Mouse (Mus musculus): ENCODE results near the gene Vps4a. TPM values are rescaled to one million over a fixed set of nuclear protein-coding genes. Genes with fewer than 3 reads are reported as not detected.

Vps4a gene
- polyA plus RNA-seq, 1 experiment from 2014 or later = 48.8 TPM

- Histone ChIP-seq H3K27ac (ENCODE audit: low read depth, low read length) (no peak overlapping the region), H3K4me2 (replicated peaks; ENCODE audit: low read depth) (no peak overlapping the region), H3K9ac (ENCODE audit: low read depth, low read length) (no peak overlapping the region), H3K4me3 (ENCODE audit: low read depth, low read length) (no peak overlapping the region), H3K36me3 (ENCODE audit: control insufficient read depth, insufficient read depth) (peaks cover 78% of the 10 kb centered on the region), H3K4me1 (replicated peaks; ENCODE audit: control insufficient read depth, insufficient read depth, low read length) (no peaks in the 10 kb centered on the region), H3K27me3 (replicated peaks; ENCODE audit: control insufficient read depth, insufficient read depth, low read length) (no peaks in the 10 kb centered on the region), H3K9me3 (ENCODE audit: control insufficient read depth) (no peaks in the 10 kb centered on the region)
- ATAC-seq = no peak
- no peak for TF ChIP-seq CTCF (IDR thresholded peaks at IDR 0.05; ENCODE audit: low read depth)
- 78% methylated on average over 7 of the region's 7 CpGs for WGBS
Measured at GRCm38 (mm10) chr8:107040632-107041031, 9.6 kb downstream of the Vps4a start.

DNA sequence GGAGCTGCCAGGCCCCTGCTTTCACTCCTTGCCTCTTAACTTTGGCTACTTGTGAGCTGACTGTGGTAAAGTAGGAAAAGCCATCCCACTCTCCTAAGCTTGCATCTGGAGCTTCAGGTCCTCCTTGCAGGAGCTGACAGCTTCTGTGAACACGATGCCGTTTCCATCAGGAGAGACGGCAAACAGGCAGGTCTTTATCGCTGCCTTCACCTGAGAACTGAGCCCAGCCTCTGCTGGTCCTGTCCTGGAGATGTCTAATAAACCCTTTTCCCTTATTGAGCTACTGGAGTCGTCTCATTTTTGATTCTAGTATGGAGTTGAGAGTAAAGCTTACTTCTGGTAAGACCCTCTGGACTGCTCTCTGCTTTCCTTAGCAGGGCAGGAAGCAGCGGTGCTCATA lies 14.5 kb downstream of the Vps4a start:
- no peak overlapping the region for H3K4me2 ChIP-seq (replicated peaks; ENCODE audit: low read depth)
- H3K36me3 ChIP-seq (ENCODE audit: control insufficient read depth, insufficient read depth) = peaks cover 56% of the 10 kb centered on the region
- H3K9me3 ChIP-seq (ENCODE audit: control insufficient read depth) = no peaks in the 10 kb centered on the region
- H3K4me1 ChIP-seq (replicated peaks; ENCODE audit: control insufficient read depth, insufficient read depth, low read length) = no peaks in the 10 kb centered on the region
- peak overlapping the region; percentile 50; the same call in 1 of the 2 replicates for H3K27ac ChIP-seq (ENCODE audit: low read depth, low read length)
- ATAC-seq = no peak
- 88% methylated on average over 6 of the region's 6 CpGs for WGBS
- H3K27me3 ChIP-seq (replicated peaks; ENCODE audit: control insufficient read depth, insufficient read depth, low read length) = no peaks in the 10 kb centered on the region
- H3K4me3 ChIP-seq (ENCODE audit: low read depth, low read length) = no peak overlapping the region
- no peak overlapping the region for H3K9ac ChIP-seq (ENCODE audit: low read depth, low read length)
- TF ChIP-seq CTCF (IDR thresholded peaks at IDR 0.05; ENCODE audit: low read depth) = no peak

- H3K4me3 ChIP-seq (ENCODE audit: low read depth, low read length) = no peak overlapping the region
- no peak for TF ChIP-seq CTCF (IDR thresholded peaks at IDR 0.05; ENCODE audit: low read depth)
- H3K9me3 ChIP-seq (ENCODE audit: control insufficient read depth) = no peaks in the 10 kb centered on the region
- H3K27me3 ChIP-seq (replicated peaks; ENCODE audit: control insufficient read depth, insufficient read depth, low read length) = no peaks in the 10 kb centered on the region
- WGBS = 74% methylated on average over 5 of the region's 5 CpGs
- no peak overlapping the region for H3K9ac ChIP-seq (ENCODE audit: low read depth, low read length)
- H3K27ac ChIP-seq (ENCODE audit: low read depth, low read length) = no peak overlapping the region
- peak overlapping the region; percentile 91; the same call in 1 of the 2 replicates for H3K4me2 ChIP-seq (replicated peaks; ENCODE audit: low read depth)
- peaks cover 57% of the 10 kb centered on the region for H3K36me3 ChIP-seq (ENCODE audit: control insufficient read depth, insufficient read depth)
- no peaks in the 10 kb centered on the region for H3K4me1 ChIP-seq (replicated peaks; ENCODE audit: control insufficient read depth, insufficient read depth, low read length)
- ATAC-seq = no peak
Measured at GRCm38 (mm10) chr8:107046976-107047375, 16.0 kb downstream of the Vps4a start.

DNA sequence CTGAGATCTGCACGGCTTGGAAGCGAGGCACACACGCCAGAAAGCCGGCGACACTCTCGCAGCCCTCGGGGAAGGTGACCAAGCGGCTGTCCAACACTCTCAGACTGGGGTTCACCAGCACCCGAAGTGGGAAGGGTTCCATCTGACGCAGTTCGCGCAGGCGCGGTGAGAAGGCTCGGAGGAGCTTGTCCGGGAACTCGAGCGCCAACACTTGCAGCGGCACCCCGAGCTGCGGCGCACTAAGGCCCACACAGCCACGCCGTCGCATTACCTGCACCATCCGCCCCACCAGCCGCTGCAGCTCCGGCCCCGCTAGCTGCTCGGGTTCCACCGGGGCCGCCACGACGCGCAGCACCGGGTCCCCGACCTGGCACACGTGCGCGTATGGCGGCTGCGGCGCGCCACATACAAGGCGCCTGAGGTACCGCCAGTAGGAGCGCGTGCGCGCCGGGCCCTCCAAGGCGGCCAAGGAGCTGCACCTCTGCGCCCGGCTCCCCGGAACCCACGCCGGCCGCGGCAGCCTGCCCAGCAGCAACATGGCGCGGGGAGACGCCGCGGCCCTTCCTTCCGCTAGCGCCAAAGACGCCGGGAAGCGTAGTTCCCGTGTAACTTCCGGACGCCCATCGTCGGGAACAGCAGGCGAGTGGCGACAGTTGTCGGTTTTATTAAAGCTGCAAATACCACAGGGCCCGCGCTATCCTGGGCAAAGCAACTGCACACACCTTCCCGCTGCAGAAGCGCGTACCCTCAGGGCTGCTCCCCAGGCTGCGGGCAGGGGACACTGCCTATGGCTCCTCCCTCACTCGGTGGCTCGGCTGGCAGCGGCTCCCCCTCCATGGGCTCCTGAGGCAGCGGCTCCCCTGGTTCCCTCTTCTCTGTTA lies 17.3 kb downstream of the Vps4a start, which contains the start of gene Pdf:
Pdf (minus strand) TSS at position 554 of the 881 bp plus-strand sequence.
- Histone ChIP-seq H3K36me3 (ENCODE audit: control insufficient read depth, insufficient read depth) (peaks cover 55% of the 10 kb centered on the region), H3K9ac (ENCODE audit: low read depth, low read length) (peak within 1 kb of the TSS; percentile 81), H3K4me3 (ENCODE audit: low read depth, low read length) (peak within 1 kb of the TSS; percentile 87), H3K9me3 (ENCODE audit: control insufficient read depth) (no peaks in the 10 kb centered on the region), H3K4me1 (replicated peaks; ENCODE audit: control insufficient read depth, insufficient read depth, low read length) (no peaks in the 10 kb centered on the region), H3K27me3 (replicated peaks; ENCODE audit: control insufficient read depth, insufficient read depth, low read length) (no peaks in the 10 kb centered on the region), H3K27ac (ENCODE audit: low read depth, low read length) (peak within 1 kb of the TSS; percentile 86), H3K4me2 (replicated peaks; ENCODE audit: low read depth) (peak within 1 kb of the TSS; percentile 91)
- 2% methylated on average over 81 of the region's 87 CpGs for WGBS
- ATAC-seq = peak; percentile 80
- peak; percentile 26; the same call in 1 of the 2 replicates for TF ChIP-seq CTCF (IDR thresholded peaks at IDR 0.05; ENCODE audit: low read depth)

DNA sequence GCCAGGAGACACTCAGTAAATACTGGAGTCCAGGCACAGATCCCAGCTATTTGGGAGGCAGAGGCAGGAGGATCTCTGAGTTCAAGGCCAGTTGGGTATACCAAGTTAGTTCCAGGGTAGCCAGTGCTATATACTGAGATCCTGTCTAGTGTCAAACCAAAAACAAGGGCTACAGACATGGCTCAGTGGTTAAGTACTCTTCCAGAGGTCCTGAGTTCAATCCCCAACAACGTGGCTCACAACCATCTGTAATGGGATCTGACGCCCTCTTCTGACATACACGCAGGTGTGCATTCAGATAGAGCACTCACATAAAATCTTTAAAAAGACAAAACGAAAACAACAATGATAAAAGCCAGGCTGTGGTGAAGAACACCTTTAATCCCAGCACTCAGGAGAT lies 18.5 kb downstream of the Vps4a start:
- Histone ChIP-seq H3K9ac (ENCODE audit: low read depth, low read length) (no peak overlapping the region), H3K4me3 (ENCODE audit: low read depth, low read length) (no peak overlapping the region), H3K27me3 (replicated peaks; ENCODE audit: control insufficient read depth, insufficient read depth, low read length) (no peaks in the 10 kb centered on the region), H3K4me2 (replicated peaks; ENCODE audit: low read depth) (peak overlapping the region; percentile 91), H3K27ac (ENCODE audit: low read depth, low read length) (no peak overlapping the region), H3K9me3 (ENCODE audit: control insufficient read depth) (no peaks in the 10 kb centered on the region), H3K36me3 (ENCODE audit: control insufficient read depth, insufficient read depth) (peaks cover 52% of the 10 kb centered on the region), H3K4me1 (replicated peaks; ENCODE audit: control insufficient read depth, insufficient read depth, low read length) (no peaks in the 10 kb centered on the region)
- no peak for ATAC-seq
- TF ChIP-seq CTCF (IDR thresholded peaks at IDR 0.05; ENCODE audit: low read depth) = no peak
- 95% methylated on average over 4 of the region's 4 CpGs for WGBS

DNA sequence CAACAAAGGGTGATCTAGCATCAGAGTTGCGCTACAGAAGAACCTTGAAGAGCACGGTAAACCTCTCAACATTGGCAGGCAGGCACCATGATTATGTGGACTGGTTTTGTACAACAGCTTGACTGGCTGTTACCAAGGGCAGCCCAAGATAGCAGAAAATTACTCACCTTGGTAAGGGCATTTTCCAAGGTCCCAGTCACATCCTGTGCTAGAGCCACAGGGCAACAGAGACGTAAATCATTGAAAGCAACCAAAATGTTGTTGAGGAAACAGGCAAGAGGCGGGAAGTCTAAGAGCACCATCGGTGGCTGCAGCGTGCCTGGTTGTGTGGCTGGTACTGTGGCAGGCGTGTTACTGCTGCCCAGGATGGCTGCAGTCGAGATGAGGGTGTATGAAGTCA lies 21.0 kb downstream of the Vps4a start:
- no peak overlapping the region for H3K4me2 ChIP-seq (replicated peaks; ENCODE audit: low read depth)
- 97% methylated on average over 8 of the region's 8 CpGs for WGBS
- no peaks in the 10 kb centered on the region for H3K4me1 ChIP-seq (replicated peaks; ENCODE audit: control insufficient read depth, insufficient read depth, low read length)
- no peak for TF ChIP-seq CTCF (IDR thresholded peaks at IDR 0.05; ENCODE audit: low read depth)
- H3K27ac ChIP-seq (ENCODE audit: low read depth, low read length) = no peak overlapping the region
- no peaks in the 10 kb centered on the region for H3K9me3 ChIP-seq (ENCODE audit: control insufficient read depth)
- H3K36me3 ChIP-seq (ENCODE audit: control insufficient read depth, insufficient read depth) = peaks cover 34% of the 10 kb centered on the region
- ATAC-seq = no peak
- no peak overlapping the region for H3K4me3 ChIP-seq (ENCODE audit: low read depth, low read length)
- no peak overlapping the region for H3K9ac ChIP-seq (ENCODE audit: low read depth, low read length)
- H3K27me3 ChIP-seq (replicated peaks; ENCODE audit: control insufficient read depth, insufficient read depth, low read length) = no peaks in the 10 kb centered on the region
